Mouse (Mus musculus) spleen, postnatal 10 days (tissue): ENCODE results near the gene Spryd7.

ENCODE experiments used
- DNase-seq, 2 experiments: peaks; one replicate each; pipeline ENCODE4 v3.0.0; 2021 to 2022; ENCODE audit warnings: low spot score in 2 of 2

Gene Spryd7

GRCm38 (mm10) chr14:61535811-61536210, 20.9 kb downstream of the Spryd7 start:
- no peak for DNase-seq

GRCm38 (mm10) chr14:61530966-61531365, 25.7 kb downstream of the Spryd7 start:
- no peak for DNase-seq

- no peak for DNase-seq
These were observed 26.3 kb downstream of the Spryd7 start for GRCm38 (mm10) chr14:61530396-61530795.

GRCm38 (mm10) chr14:61529533-61529932, 27.2 kb downstream of the Spryd7 start:
- DNase-seq, result no peak

GRCm38 (mm10) chr14:61526006-61526405, 30.7 kb downstream of the Spryd7 start:
- no peak for DNase-seq

GRCm38 (mm10) chr14:61523821-61524220, 32.9 kb downstream of the Spryd7 start:
- DNase-seq, result no peak

GRCm38 (mm10) chr14:61518659-61519480, 37.8 kb downstream of the Spryd7 start:
- DNase-seq, result no peak

- no peak for DNase-seq
These were observed 39.9 kb downstream of the Spryd7 start for GRCm38 (mm10) chr14:61516471-61517426.

- no peak for DNase-seq
These were observed 45.2 kb downstream of the Spryd7 start for GRCm38 (mm10) chr14:61511494-61511893.

- DNase-seq, result peak; percentile 59 to 77
These were observed 58.8 kb downstream of the Spryd7 start for GRCm38 (mm10) chr14:61497716-61498490.

GRCm38 (mm10) chr14:61493511-61494135, 63.1 kb downstream of the Spryd7 start:
- no peak for DNase-seq
